Mouse (Mus musculus): ENCODE data around the gene Azi2.

DNA sequence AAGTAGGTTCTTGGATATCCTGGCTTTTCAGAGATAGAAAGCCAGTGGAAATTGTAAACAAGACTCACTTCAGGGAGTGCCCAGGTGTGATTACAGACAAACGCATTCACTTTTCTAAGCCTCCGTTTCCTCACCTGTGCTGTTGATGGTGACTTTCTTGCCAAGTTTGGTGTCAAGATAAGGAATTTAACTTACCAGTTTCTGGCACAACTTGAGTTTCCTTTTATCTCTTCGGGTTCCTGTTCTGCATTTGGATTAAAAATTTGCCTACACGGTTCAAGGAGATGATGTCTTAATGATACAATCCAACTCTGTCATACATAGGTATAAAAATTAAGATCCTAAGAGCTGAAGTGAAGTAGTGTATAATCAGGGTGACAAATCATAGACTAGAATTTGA lies 2.4 kb downstream of the Azi2 start:
- TF ChIP-seq POLR2AphosphoS2 (IDR thresholded peaks at IDR 0.05; ENCODE audit: insufficient read length, low read depth) (no peak), POLR2A (IDR thresholded peaks at IDR 0.05; ENCODE audit: insufficient read length, low read depth) (no peak), CEBPB (IDR thresholded peaks at IDR 0.05; ENCODE audit: insufficient read depth, poor library complexity, severe bottlenecking) (no peak), TCF3 (IDR thresholded peaks at IDR 0.05; ENCODE audit: insufficient read length, low read depth) (no peak), E2F4 (IDR thresholded peaks at IDR 0.05; ENCODE audit: insufficient read depth) (no peak), MYOG (IDR thresholded peaks at IDR 0.05; ENCODE audit: control insufficient read depth in 1 of 3, insufficient read depth in 1 of 3, insufficient read length in 2 of 3, low read depth in 2 of 3) (no peak), SRF (IDR thresholded peaks at IDR 0.05; ENCODE audit: control insufficient read depth, insufficient read length, low read depth) (no peak), MAX (IDR thresholded peaks at IDR 0.05; ENCODE audit: low read depth) (no peak), TCF12 (IDR thresholded peaks at IDR 0.05; ENCODE audit: insufficient read depth, poor library complexity, severe bottlenecking) (no peak), USF1 (IDR thresholded peaks at IDR 0.05; ENCODE audit: low read depth) (no peak), MYOD1 (IDR thresholded peaks at IDR 0.05; ENCODE audit: control insufficient read depth in 1 of 3, insufficient read length in 2 of 3, low read depth in 2 of 3) (no peak), REST (IDR thresholded peaks at IDR 0.05; ENCODE audit: insufficient read depth, insufficient read length) (no peak)
